Mouse (Mus musculus) C2C12 (cell line): Measurements from ENCODE around the gene Klhl26. TPM values are rescaled to one million over a fixed set of nuclear protein-coding genes. Genes with fewer than 3 reads are reported as not detected.

ENCODE experiments used
- H3K27me3 ChIP-seq: one replicate; pipeline ENCODE4 v1.6.1; 2011; ENCODE audit not compliant: control insufficient read depth, insufficient read depth, insufficient read length
- H3K36me3 ChIP-seq: one replicate; pipeline ENCODE4 v1.6.1; 2011; ENCODE audit not compliant: control insufficient read depth, insufficient read depth
- H3K4me3 ChIP-seq: one replicate; pipeline ENCODE4 v1.5.1; 2011; ENCODE audit warnings: mild to moderate bottlenecking, control low read depth; ENCODE audit not compliant: poor library complexity, insufficient read depth, severe bottlenecking
- H3K79me2 ChIP-seq: one replicate; pipeline ENCODE4 v1.6.1; 2011; ENCODE audit not compliant: control insufficient read depth, insufficient read depth
- H3K79me3 ChIP-seq: one replicate; pipeline ENCODE4 v1.6.1; 2011; ENCODE audit warnings: low read depth, control low read depth
- H3ac ChIP-seq: one replicate; pipeline ENCODE3; 2011; ENCODE audit warnings: low read depth; ENCODE audit not compliant: control insufficient read depth, insufficient read length
- CEBPB ChIP-seq: IDR thresholded peaks from one replicate; pipeline ENCODE4 v1.6.1; 2011; ENCODE audit warnings: low read depth, mild to moderate bottlenecking, control low read depth, moderate library complexity
- CTCF ChIP-seq: IDR thresholded peaks from one replicate; pipeline ENCODE4 v1.5.1; 2011; ENCODE audit not compliant: control insufficient read depth, insufficient read depth, insufficient read length
- FOSL1 ChIP-seq: IDR thresholded peaks from one replicate; pipeline ENCODE4 v1.8.0; 2011; ENCODE audit warnings: mild to moderate bottlenecking, low read length; ENCODE audit not compliant: poor library complexity, insufficient read depth, severe bottlenecking
- MAX ChIP-seq: IDR thresholded peaks from one replicate; pipeline ENCODE4 v1.6.1; 2011; ENCODE audit warnings: mild to moderate bottlenecking, control low read depth
- MYOD1 ChIP-seq: IDR thresholded peaks from one replicate; pipeline ENCODE4 v1.6.1; 2011; ENCODE audit warnings: low read depth; ENCODE audit not compliant: control insufficient read depth, insufficient read length
- MYOG ChIP-seq: IDR thresholded peaks from one replicate; pipeline ENCODE4 v1.6.1; 2011; ENCODE audit not compliant: control insufficient read depth, insufficient read length; ENCODE audit errors: extremely low read depth
- USF1 ChIP-seq: IDR thresholded peaks from one replicate; pipeline ENCODE4 v1.6.1; 2011; ENCODE audit warnings: low read depth, mild to moderate bottlenecking, control low read depth, moderate library complexity
- polyA plus RNA-seq: library from polyadenylated mRNA; unstranded; fragments of >200 nt; fragmentation: generic; extraction: Trizol; gene quantifications from one replicate; pipeline ENCODE4 v1.2.1, GENCODE M21; 2012; ENCODE audit warnings: missing spikeins

Gene Klhl26
- polyA plus RNA-seq, 1 experiment = 34.4 TPM

GRCm38 (mm10) chr8:70460199-70460598 is 16.6 kb downstream of the Klhl26 start:
- Histone ChIP-seq H3ac (peak overlapping the region; percentile 37), H3K79me2 (peaks cover 58% of the 10 kb centered on the region), H3K36me3 (peaks cover 15% of the 10 kb centered on the region), H3K27me3 (no peaks in the 10 kb centered on the region), H3K4me3 (no peak overlapping the region), H3K79me3 (peaks cover 17% of the 10 kb centered on the region)
- no peak for TF ChIP-seq FOSL1
- TF ChIP-seq MYOD1 = no peak
- no peak for TF ChIP-seq CTCF
- TF ChIP-seq USF1 = no peak
- TF ChIP-seq MYOG = no peak
- no peak for TF ChIP-seq MAX
- no peak for TF ChIP-seq CEBPB

- H3K27me3 ChIP-seq = no peaks in the 10 kb centered on the region
- peaks cover 15% of the 10 kb centered on the region for H3K36me3 ChIP-seq
- no peak overlapping the region for H3ac ChIP-seq
- TF ChIP-seq MAX (no peak), FOSL1 (no peak), MYOD1 (no peak), USF1 (no peak), CEBPB (no peak), MYOG (no peak), CTCF (no peak)
- peaks cover 15% of the 10 kb centered on the region for H3K79me3 ChIP-seq
- H3K4me3 ChIP-seq = no peak overlapping the region
- peaks cover 53% of the 10 kb centered on the region for H3K79me2 ChIP-seq
Observed at GRCm38 (mm10) chr8:70459636-70460035, 17.1 kb downstream of the Klhl26 start.

DNA sequence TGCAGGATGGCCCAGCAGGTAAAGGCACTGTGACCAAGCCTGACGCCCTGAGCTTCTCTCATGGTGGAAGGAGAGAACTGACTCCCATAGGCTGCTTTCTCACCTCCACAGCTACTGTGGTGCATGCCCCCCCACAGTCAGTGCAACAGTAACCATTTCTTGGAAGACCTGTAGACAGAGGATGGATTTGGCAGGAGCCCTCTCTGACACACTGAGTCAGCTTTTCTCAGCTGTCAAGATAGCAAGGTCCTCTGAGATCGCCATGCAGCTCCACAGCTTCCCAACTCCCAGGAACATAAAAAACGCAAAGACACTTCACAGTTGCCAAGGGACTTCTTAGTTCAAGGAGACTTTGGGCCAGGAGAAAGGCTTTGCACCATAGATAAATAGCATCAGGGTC is 18.3 kb downstream of the Klhl26 start:
- peaks cover 12% of the 10 kb centered on the region for H3K79me3 ChIP-seq
- no peak overlapping the region for H3K4me3 ChIP-seq
- H3K79me2 ChIP-seq = peaks cover 41% of the 10 kb centered on the region
- H3K27me3 ChIP-seq = no peaks in the 10 kb centered on the region
- TF ChIP-seq MAX = no peak
- TF ChIP-seq USF1 = no peak
- TF ChIP-seq MYOG = no peak
- TF ChIP-seq CEBPB = no peak
- TF ChIP-seq CTCF = no peak
- TF ChIP-seq MYOD1 = no peak
- no peak for TF ChIP-seq FOSL1
- H3ac ChIP-seq = no peak overlapping the region
- peaks cover 8% of the 10 kb centered on the region for H3K36me3 ChIP-seq

DNA sequence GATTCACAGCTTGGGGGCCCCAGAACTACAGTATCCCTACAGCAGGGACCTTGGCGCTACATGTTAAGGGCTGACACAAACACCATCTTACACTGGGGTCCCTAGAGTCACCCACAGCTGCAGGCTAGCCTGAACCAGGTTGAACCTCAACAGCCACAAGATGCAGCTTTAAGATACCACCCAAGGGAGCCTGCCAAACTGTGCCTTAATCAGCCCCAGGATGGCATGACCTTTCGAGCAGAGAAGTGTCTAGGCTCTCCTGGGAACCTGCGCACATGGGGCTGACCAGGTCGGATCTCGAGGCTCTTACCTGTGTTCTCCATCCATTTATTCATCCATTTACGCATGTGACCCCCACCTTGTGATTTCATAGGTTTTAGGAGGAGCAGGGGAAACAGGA is 18.9 kb downstream of the Klhl26 start:
- no peak overlapping the region for H3K4me3 ChIP-seq
- no peaks in the 10 kb centered on the region for H3K27me3 ChIP-seq
- TF ChIP-seq USF1 (no peak), CEBPB (no peak), MAX (no peak), MYOD1 (no peak)
- H3K79me2 ChIP-seq = peaks cover 35% of the 10 kb centered on the region
- no peak overlapping the region for H3ac ChIP-seq
- peaks cover 8% of the 10 kb centered on the region for H3K36me3 ChIP-seq
- H3K79me3 ChIP-seq = peaks cover 12% of the 10 kb centered on the region

DNA sequence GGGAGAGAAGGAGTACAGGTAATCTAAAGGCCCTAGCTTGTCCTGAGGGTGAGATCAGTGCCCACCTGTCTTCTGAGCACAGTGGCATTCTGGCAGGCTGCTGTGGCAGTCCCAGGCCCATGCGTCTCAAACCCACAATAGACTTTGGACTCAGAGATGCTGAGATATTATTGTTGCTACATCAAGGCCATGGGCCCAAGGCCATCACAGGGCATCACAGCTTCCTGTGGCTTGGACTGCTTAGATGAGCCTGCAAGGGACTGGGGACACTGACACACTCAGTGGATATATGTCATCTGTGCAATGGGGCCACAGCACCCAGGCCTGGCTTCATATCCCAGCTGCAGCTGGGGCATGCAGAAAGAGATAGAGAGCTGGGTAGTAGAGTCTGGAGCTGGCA is 19.8 kb downstream of the Klhl26 start:
- Histone ChIP-seq H3K36me3 (peaks cover 15% of the 10 kb centered on the region), H3K4me3 (no peak overlapping the region)
- TF ChIP-seq CEBPB (no peak), MYOG (no peak), MYOD1 (no peak), USF1 (no peak), FOSL1 (no peak), CTCF (no peak), MAX (no peak)

DNA sequence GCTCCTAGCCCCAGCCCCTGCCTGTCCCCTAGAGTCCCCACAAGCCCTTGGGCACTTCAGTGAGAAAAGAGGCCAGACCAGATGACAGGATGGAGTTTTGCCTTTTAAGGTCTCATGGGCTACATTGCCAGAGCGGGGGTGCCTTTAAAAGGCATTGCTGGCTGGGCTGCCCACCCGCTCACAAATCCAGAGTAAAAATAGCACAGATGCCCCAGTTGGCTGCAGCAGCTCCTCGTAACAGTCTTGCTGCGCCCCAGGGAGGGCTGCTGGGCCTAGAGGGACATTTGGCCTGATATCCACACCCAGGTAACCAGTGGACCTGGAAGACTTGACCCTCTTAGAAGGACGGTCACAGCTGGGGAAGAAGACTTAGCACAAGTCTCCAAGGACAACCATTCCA is 22.9 kb downstream of the Klhl26 start:
- TF ChIP-seq FOSL1 (no peak), MYOG (no peak), CTCF (no peak), MAX (no peak), MYOD1 (no peak), USF1 (no peak), CEBPB (no peak)
- Histone ChIP-seq H3K27me3 (no peaks in the 10 kb centered on the region), H3K79me2 (peaks cover 16% of the 10 kb centered on the region), H3K79me3 (peaks cover 7% of the 10 kb centered on the region), H3K36me3 (peaks cover 18% of the 10 kb centered on the region), H3ac (no peak overlapping the region), H3K4me3 (no peak overlapping the region)

More for the DNA sequence above, 19.8 kb downstream of the Klhl26 start:
- no peaks in the 10 kb centered on the region for H3K27me3 ChIP-seq
- peaks cover 34% of the 10 kb centered on the region for H3K79me2 ChIP-seq
- H3ac ChIP-seq = no peak overlapping the region
- peaks cover 12% of the 10 kb centered on the region for H3K79me3 ChIP-seq
